Comparison of ENCODE assay signal across 9 mouse cellular contexts in the genomic region with DNA sequence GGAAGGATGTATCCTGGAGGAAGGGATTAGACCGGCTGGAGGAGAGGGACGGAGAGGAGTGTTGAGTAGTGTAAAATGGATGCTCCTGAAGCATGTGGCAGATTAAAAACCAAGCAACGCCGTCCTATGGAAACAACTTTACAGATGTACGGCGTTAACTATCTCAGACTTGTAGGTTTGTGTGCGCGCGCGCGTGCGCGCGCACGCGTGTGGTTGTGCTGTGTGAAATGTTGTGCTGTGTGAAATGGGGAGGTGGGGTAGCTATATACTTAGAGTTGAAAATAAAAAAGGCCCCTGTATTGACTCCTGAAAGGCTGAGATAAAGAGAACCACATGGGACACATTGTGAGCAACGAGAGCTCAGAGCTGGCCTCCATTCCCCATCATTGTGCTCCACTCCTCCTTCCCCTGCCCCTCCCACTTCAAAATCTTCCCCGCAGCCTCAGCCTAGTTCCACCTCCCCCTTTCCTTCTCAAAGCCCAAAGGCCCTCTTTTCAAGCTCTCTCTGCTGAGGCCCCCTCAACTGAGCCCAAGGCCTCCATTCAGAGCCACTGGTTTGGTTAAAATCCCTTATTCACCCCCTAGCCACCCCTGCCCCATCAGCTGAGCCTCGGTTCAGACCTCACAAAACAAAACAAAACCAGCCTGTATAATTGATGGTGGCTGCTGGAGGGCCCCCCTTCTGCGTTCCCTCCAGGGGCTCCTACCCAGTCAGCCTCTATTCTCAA. TPM values are rescaled to one million over a fixed set of nuclear protein-coding genes. Genes with fewer than 3 reads are reported as not detected.
DNase-seq lines count a peak whose midpoint lies in the region; ATAC-seq and TF ChIP-seq lines count a peak whose summit lies in the region.
"Had no signal": no experiment of that assay in that cellular context is flagged by ENCODE, and none has a peak within 500 bp of the region (broad histone marks: within the 10 kb centered on the region; RNA-seq: fewer than 3 reads in every experiment).

No protein-coding gene starts in this region.

- no peaks in the 10 kb centered on the region for H3K36me3 ChIP-seq in lung, embryonic 15.5 days
- no peaks in the 10 kb centered on the region for H3K36me3 ChIP-seq in forebrain, embryonic 14.5 days (ENCODE audit: control insufficient read depth, insufficient read depth, low read length)
- no peaks in the 10 kb centered on the region for H3K36me3 ChIP-seq in limb, embryonic 14.5 days (ENCODE audit: control insufficient read depth, insufficient read depth, low read length)
- H3K36me3 ChIP-seq: G1E had no signal

- H3K4me3 ChIP-seq in lung, embryonic 15.5 days, result no peak overlapping the region
- peak overlapping the region; percentile 10 for H3K4me3 ChIP-seq in forebrain, embryonic 14.5 days (ENCODE audit: low read depth, low read length)
- H3K4me3 ChIP-seq in limb, embryonic 14.5 days (replicated peaks; ENCODE audit: low read length), result no peak overlapping the region
- H3K4me3 ChIP-seq in olfactory bulb, adult 2 months (ENCODE audit: insufficient read depth, low read depth, low read length), result peak overlapping the region; percentile 7; the same call in 1 of the 2 replicates

- DNase-seq in lung, postnatal 14 days, result no peak
- DNase-seq in forebrain, embryonic 14.5 days (ENCODE audit: low spot score), result peak; percentile 90
- peak; percentile 69 for DNase-seq in limb, embryonic 14.5 days (ENCODE audit: low spot score)
- DNase-seq in urinary bladder, postnatal 14 days (ENCODE audit: low spot score), result no peak
- DNase-seq in gastrocnemius, adult 18-20 months (ENCODE audit: low spot score), result no peak
- DNase-seq in kidney, postnatal 25 days, result no peak

- H3K4me1 ChIP-seq in lung, embryonic 15.5 days, result peaks cover 31% of the 10 kb centered on the region
- peaks cover 23% of the 10 kb centered on the region for H3K4me1 ChIP-seq in forebrain, embryonic 14.5 days (ENCODE audit: control insufficient read depth, insufficient read depth, low read length)
- peaks cover 45% of the 10 kb centered on the region for H3K4me1 ChIP-seq in limb, embryonic 14.5 days (ENCODE audit: control insufficient read depth, insufficient read depth, low read length)
- H3K4me1 ChIP-seq in olfactory bulb, adult 2 months (ENCODE audit: control insufficient read depth, insufficient read depth, low read length), result peaks cover 16% of the 10 kb centered on the region

- no peak for ATAC-seq in lung, embryonic 15.5 days (ENCODE audit: borderline replicate concordance, extremely low read depth, low FRiP score, low TSS enrichment)
- peak; percentile 91 for ATAC-seq in forebrain, embryonic 14.5 days
- peak; percentile 69 for ATAC-seq in limb, embryonic 14.5 days (ENCODE audit: low FRiP score, low read depth)

- H3K4me2 ChIP-seq in lung, embryonic 15.5 days, result peak overlapping the region; percentile 26
- H3K4me2 ChIP-seq in forebrain, embryonic 14.5 days (ENCODE audit: low read length), result peak overlapping the region; percentile 40
- peak overlapping the region; percentile 40 for H3K4me2 ChIP-seq in limb, embryonic 14.5 days (replicated peaks; ENCODE audit: low read depth, low read length, severe bottlenecking)

- no peaks in the 10 kb centered on the region for H3K9me3 ChIP-seq in lung, embryonic 15.5 days
- H3K9me3 ChIP-seq in forebrain, embryonic 14.5 days (replicated peaks; ENCODE audit: control insufficient read depth, low read length), result peaks cover 3% of the 10 kb centered on the region
- peaks cover 6% of the 10 kb centered on the region; the same call in 1 of the 2 replicates for H3K9me3 ChIP-seq in limb, embryonic 14.5 days (ENCODE audit: control insufficient read depth, low read length)
- H3K9me3 ChIP-seq: G1E had no signal

- no peak for TF ChIP-seq CTCF in olfactory bulb, adult 2 months (IDR thresholded peaks at IDR 0.05; ENCODE audit: insufficient read depth, low read depth, low read length)

- TF ChIP-seq POLR2A in limb, embryonic 14.5 days (IDR thresholded peaks at IDR 0.05; ENCODE audit: borderline replicate concordance, extremely low read depth, insufficient read depth, insufficient read length), result no peak
- TF ChIP-seq POLR2A in olfactory bulb, adult 2 months (IDR thresholded peaks at IDR 0.05; ENCODE audit: insufficient read depth, low read depth, low read length), result no peak

- H3K9ac ChIP-seq in lung, embryonic 15.5 days, result no peak overlapping the region
- peak overlapping the region; percentile 26; the same call in 1 of the 2 replicates for H3K9ac ChIP-seq in forebrain, embryonic 14.5 days (ENCODE audit: low read length)
- peak overlapping the region; percentile 38; the same call in 1 of the 2 replicates for H3K9ac ChIP-seq in limb, embryonic 14.5 days (ENCODE audit: low read depth, low read length, severe bottlenecking)

- H3K27ac ChIP-seq in lung, embryonic 15.5 days, result no peak overlapping the region
- peak overlapping the region; percentile 81 for H3K27ac ChIP-seq in forebrain, embryonic 14.5 days (ENCODE audit: low read depth, low read length)
- H3K27ac ChIP-seq in limb, embryonic 14.5 days (replicated peaks; ENCODE audit: low read depth, low read length), result peak overlapping the region; percentile 83
- H3K27ac ChIP-seq in olfactory bulb, adult 2 months (ENCODE audit: insufficient read depth, low read depth, low read length), result no peak overlapping the region

- WGBS in lung, embryonic 15.5 days, result 64% methylated on average over 20 of the region's 20 CpGs
- 2% methylated on average over 20 of the region's 20 CpGs for WGBS in forebrain, embryonic 14.5 days
- 56% methylated on average over 20 of the region's 20 CpGs for WGBS in limb, embryonic 14.5 days
- 25% methylated on average over 20 of the region's 20 CpGs for WGBS in olfactory bulb, adult 2 months

- H3K27me3 ChIP-seq in lung, embryonic 15.5 days, result no peaks in the 10 kb centered on the region
- H3K27me3 ChIP-seq in forebrain, embryonic 14.5 days (replicated peaks; ENCODE audit: control insufficient read depth, insufficient read depth, low read length), result no peaks in the 10 kb centered on the region
- H3K27me3 ChIP-seq in limb, embryonic 14.5 days (ENCODE audit: control insufficient read depth, insufficient read depth, low read length), result no peaks in the 10 kb centered on the region

RNA-seq across cellular contexts. Expression of a gene that starts 36.9 kb away (rescaled TPM):
- polyA plus RNA-seq in lung, embryonic 15.5 days (2015; fragmentation: Nextera tagmentation; extraction: Ambion mirVana), result 9.5 and 9.8 TPM in 2 replicates
- polyA plus RNA-seq in forebrain, embryonic 14.5 days (2014; fragmentation: Nextera tagmentation; extraction: Ambion mirVana), result 3.8 and 4.5 TPM in 2 replicates
- 10.6 and 13.0 TPM in 2 replicates for polyA plus RNA-seq in limb, embryonic 14.5 days (2012; rRNA removed)
- 7.9 and 8.1 TPM in 2 replicates for polyA plus RNA-seq in limb, embryonic 14.5 days (2014; fragmentation: Nextera tagmentation; extraction: Ambion mirVana)
- not detected in 2 replicates for polyA plus RNA-seq in olfactory bulb, adult 2 months (2012; ENCODE audit: insufficient read depth, insufficient read length, low replicate concordance, missing spikeins)
- total RNA-seq in gastrocnemius, adult 18-20 months (2021), result 1 to 10 TPM; 2.6 to 3.1 TPM

RNA-seq across cellular contexts. Expression of a gene that starts 59.0 kb away (rescaled TPM):
- polyA plus RNA-seq in lung, embryonic 15.5 days (2015; fragmentation: Nextera tagmentation; extraction: Ambion mirVana), result 25.9 and 31.3 TPM in 2 replicates
- polyA plus RNA-seq in forebrain, embryonic 14.5 days (2014; fragmentation: Nextera tagmentation; extraction: Ambion mirVana), result 38.0 and 45.5 TPM in 2 replicates
- polyA plus RNA-seq in limb, embryonic 14.5 days (2012; rRNA removed), result 12.1 and 12.5 TPM in 2 replicates
- 27.2 and 28.4 TPM in 2 replicates for polyA plus RNA-seq in limb, embryonic 14.5 days (2014; fragmentation: Nextera tagmentation; extraction: Ambion mirVana)
- polyA plus RNA-seq in olfactory bulb, adult 2 months (2012; ENCODE audit: insufficient read depth, insufficient read length, low replicate concordance, missing spikeins), result not detected in 2 replicates
- 1 to 10 TPM; 6.1 to 8.8 TPM for total RNA-seq in gastrocnemius, adult 18-20 months (2021)

Comparison
In these comparisons a context has a peak if more than half of its experiments do, and no peak if none do; other contexts are left out.
1. H3K27ac ChIP-seq: peak in forebrain, embryonic 14.5 days (single experiment) and limb, embryonic 14.5 days (single experiment); none in lung, embryonic 15.5 days (single experiment) and olfactory bulb, adult 2 months (single experiment).
2. H3K4me3 ChIP-seq: peak in forebrain, embryonic 14.5 days (single experiment) and olfactory bulb, adult 2 months (single experiment); none in lung, embryonic 15.5 days (single experiment) and limb, embryonic 14.5 days (single experiment).
3. DNase-seq: peak in forebrain, embryonic 14.5 days (single experiment) and limb, embryonic 14.5 days (single experiment); none in lung, postnatal 14 days (single experiment), urinary bladder, postnatal 14 days (single experiment), gastrocnemius, adult 18-20 months (single experiment) and kidney, postnatal 25 days (0 of 2).
4. RNA of a gene that starts 59.0 kb away (polyA plus RNA-seq): 38.0 to 45.5 TPM in forebrain, embryonic 14.5 days, 25.9 to 31.3 TPM in lung, embryonic 15.5 days and 12.1 to 28.4 TPM in limb, embryonic 14.5 days; not detected in olfactory bulb, adult 2 months; every median in the first group is over 10 times any median in the second.
5. Peak in every context shown above with its lines, with median percentiles within 50 percentile points of each other: H3K4me2 ChIP-seq.